Mouse (Mus musculus): ENCODE results near the gene C2. TPM values are rescaled to one million over a fixed set of nuclear protein-coding genes. Genes with fewer than 3 reads are reported as not detected.

The C2 gene
- polyA plus RNA-seq (2017; shearing (Covaris generic)) = not detected

DNA sequence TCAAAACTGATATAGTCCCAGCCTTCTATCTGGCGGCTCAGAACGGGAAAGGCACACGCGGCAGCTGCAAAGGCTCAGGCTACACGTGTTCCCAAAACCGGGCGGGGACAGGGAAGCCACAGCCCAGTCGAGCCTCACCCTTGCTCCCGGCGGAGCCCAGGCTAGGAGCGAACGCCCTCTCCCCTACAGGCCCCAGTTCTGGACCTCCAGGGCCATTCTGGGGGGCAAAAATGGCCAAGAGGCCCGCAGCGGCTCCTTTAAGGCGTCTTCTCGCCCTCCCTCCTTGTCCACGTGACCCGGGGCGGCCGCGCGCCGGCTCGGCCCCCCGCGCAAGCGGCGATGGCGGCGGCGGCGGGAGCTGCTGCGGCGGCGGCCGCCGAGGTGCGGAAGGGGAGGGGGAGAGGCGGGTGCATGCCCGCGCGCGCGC is at the start of gene C2, which contains the start of gene Ehmt2:
Gene C2 (minus strand): TSS at position 106 of the 427 bp plus-strand sequence.
Gene Ehmt2 (plus strand): TSS at position 310 of the 427 bp plus-strand sequence.

GRCm38 (mm10) chr17:34931061-34931734 is 33.1 kb upstream of the C2 start, which contains the start of gene Neu1:
Neu1 (plus strand) TSS chr17:34931253.

GRCm38 (mm10) chr17:34913930-34914665 is 16.0 kb upstream of the C2 start, which contains the start of gene Slc44a4:
Slc44a4 (plus strand) TSS chr17:34914466.

DNA sequence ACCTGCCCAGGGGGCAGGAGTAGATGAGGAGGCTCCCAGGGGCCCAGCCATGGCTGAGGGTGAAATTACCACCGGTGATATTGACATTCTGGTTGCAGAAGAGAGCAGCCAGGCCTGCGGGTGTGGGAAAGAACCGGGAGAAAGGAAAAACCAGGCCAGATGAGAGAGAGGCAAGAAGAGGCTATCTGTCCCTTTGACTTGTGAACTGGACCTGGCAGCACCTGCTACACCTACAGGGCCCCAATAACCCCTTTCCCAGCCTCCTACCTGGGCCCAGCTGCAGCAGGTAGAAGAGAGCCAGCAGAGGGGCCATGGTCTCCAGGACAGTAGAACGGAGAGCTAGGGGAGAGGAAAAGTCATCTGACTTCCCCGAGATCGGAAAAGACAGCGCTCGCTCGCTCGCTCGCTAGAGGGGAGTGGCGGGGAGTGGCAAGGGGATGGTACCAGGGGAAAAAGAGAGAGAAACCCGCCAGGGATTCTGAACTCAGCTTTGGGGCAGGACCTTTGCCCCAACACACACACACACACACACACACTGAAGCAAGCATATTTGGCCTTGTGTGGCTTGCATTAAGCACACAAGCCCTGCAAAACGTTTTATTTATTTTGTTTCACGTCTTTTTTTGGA is 16.3 kb downstream of the C2 start, which contains the start of gene Gm20547:
Gene Gm20547 (minus strand): TSS at position 360 of the 628 bp plus-strand sequence.

GRCm38 (mm10) chr17:34879336-34879879 is 18.7 kb downstream of the C2 start, which contains the start of gene Zbtb12:
Zbtb12 (plus strand) TSS chr17:34879483.

DNA sequence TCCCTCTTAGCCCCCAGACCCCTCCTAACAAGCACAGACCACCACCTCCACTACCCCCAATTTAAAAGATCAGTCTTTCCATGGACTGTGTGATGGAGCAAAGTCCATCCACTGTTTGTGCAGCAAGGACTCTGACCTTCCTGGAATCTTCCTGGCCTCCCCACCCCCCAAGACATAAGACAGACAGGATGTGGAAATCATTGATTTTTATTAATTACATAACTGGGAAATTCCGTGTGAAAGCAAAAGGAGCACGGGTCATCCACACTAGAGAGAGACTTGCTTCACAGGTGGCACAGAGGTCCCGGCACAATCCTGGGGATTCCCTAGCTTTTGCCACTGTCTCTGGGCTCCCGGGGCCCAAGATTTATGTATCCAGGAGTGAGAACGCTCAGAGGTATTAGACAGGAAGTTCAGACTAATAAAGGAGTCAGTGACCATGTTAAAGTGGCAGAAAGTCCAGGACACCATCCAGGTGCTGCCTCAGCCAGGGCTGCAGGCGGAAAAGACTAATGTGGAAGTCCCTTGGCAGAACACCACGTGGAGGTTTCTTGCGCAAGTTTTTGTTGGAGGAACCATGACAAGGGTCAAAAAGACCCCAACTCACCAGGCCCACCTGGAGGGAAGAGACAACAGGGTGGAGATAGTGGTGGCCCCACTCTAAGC is 35.5 kb downstream of the C2 start, which contains the start of gene Cfb:
Gene Cfb (minus strand): TSS at position 103 of the 666 bp plus-strand sequence.

DNA sequence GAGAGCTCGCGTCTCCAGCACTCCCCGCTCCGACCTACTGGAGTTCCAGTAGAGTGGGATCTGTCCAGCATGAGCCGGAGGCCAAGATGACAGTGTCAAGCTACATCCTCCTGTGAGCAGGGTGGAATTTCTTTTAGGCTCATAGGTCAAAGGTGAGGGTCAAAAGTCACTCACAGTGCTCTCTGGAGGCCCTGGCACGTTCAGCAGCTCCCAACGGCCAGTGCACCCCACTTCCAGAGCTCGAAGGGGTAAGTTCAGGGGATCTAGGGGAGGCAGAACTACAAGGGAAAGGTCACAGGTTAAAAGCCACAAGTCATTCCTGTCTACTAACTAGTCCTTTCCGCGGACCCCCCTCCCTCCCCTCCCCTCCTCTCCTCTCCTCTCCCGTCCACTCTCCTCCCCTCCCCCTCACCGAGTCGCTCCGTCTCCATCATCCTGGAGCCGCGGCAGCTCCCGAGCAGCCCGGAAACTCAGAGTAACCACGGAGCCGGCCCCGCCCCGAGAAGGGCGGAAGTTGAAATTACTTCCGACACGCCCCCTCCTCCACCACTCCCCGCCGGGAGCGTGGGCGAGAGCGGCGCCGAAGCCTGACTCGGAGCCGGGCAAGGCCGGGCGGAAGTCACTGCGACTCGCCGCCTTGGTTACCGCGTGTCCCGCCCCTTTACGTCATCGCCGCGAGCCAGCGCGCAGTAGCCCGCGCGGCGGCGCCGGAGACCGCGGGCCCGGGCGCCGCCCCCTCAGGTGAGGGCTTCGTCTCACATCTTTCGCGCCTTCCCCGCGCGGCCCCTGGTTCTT is 48.1 kb downstream of the C2 start, which contains the start of the genes Skiv2l and Nelfe:
Gene Skiv2l (minus strand): TSS at position 489 of the 795 bp plus-strand sequence.
Gene Nelfe (plus strand): TSS at position 670 of the 795 bp plus-strand sequence.

DNA sequence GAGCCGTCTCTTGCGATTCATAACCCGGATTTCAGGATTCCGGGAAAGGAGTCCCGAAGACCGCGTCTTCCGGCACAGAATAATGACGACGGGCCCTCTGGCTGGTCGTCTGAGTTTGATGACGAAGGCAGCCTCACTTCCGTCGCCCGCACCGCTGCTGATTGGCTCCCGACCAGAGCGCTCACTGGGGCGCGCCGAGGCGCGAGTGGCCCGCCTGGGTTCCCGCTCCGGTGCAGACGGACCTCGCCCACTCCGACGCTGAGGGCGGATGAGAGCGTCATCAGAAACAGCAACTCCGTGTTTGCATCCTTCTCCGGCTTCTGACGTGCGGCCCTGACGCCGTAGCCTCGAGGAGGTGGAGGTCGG is 61.2 kb downstream of the C2 start, which contains the start of the genes Stk19 and Dxo:
Gene Stk19 (minus strand): TSS at position 90 of the 366 bp plus-strand sequence.
Gene Dxo (plus strand): TSS at position 164 of the 366 bp plus-strand sequence.

Other genes starting within 250 kb of the C2 start
- gene Tnxb, start 227.7 kb downstream of the C2 start, polyA plus RNA-seq (2017; shearing (Covaris generic)) = not detected
- not detected for gene C4b, start 154.4 kb downstream of the C2 start, polyA plus RNA-seq (2017; shearing (Covaris generic))
- gene Cyp21a1, start 93.7 kb downstream of the C2 start, polyA plus RNA-seq (2017; shearing (Covaris generic)) = not detected
- 18.7 TPM for gene Stk19, start 61.3 kb downstream of the C2 start, polyA plus RNA-seq (2017; shearing (Covaris generic))
- gene Dxo, start 61.2 kb downstream of the C2 start, polyA plus RNA-seq (2017; shearing (Covaris generic)) = 89.1 TPM
- 137 TPM for gene Skiv2l, start 48.1 kb downstream of the C2 start, polyA plus RNA-seq (2017; shearing (Covaris generic))
- 27.2 TPM for gene Nelfe, start 47.9 kb downstream of the C2 start, polyA plus RNA-seq (2017; shearing (Covaris generic))
- not detected for gene Cfb, start 35.7 kb downstream of the C2 start, polyA plus RNA-seq (2017; shearing (Covaris generic))
- 0.32 TPM for gene Zbtb12, start 18.8 kb downstream of the C2 start, polyA plus RNA-seq (2017; shearing (Covaris generic))
- gene Gm20547, start 16.2 kb downstream of the C2 start, polyA plus RNA-seq (2017; shearing (Covaris generic)) = not detected
- 49.8 TPM for gene Ehmt2, start 204 bp upstream of the C2 start, polyA plus RNA-seq (2017; shearing (Covaris generic))
- gene Slc44a4, start 16.2 kb upstream of the C2 start, polyA plus RNA-seq (2017; shearing (Covaris generic)) = not detected
- 116 TPM for gene Neu1, start 33.0 kb upstream of the C2 start, polyA plus RNA-seq (2017; shearing (Covaris generic))
- gene Hspa1b, start 61.0 kb upstream of the C2 start, polyA plus RNA-seq (2017; shearing (Covaris generic)) = 785 TPM
- 42.4 TPM for gene Gm20481, start 71.6 kb upstream of the C2 start, polyA plus RNA-seq (2017; shearing (Covaris generic))
- gene Hspa1a, start 73.9 kb upstream of the C2 start, polyA plus RNA-seq (2017; shearing (Covaris generic)) = 403 TPM
- gene Hspa1l, start 74.4 kb upstream of the C2 start, polyA plus RNA-seq (2017; shearing (Covaris generic)) = 0.17 TPM
- gene Lsm2, start 83.6 kb upstream of the C2 start, polyA plus RNA-seq (2017; shearing (Covaris generic)) = 59.4 TPM
- 151 TPM for gene Vars, start 102.7 kb upstream of the C2 start, polyA plus RNA-seq (2017; shearing (Covaris generic))
- not detected for gene Vwa7, start 118.3 kb upstream of the C2 start, polyA plus RNA-seq (2017; shearing (Covaris generic))
- not detected for gene Sapcd1, start 129.8 kb upstream of the C2 start, polyA plus RNA-seq (2017; shearing (Covaris generic))
- gene Msh5, start 148.5 kb upstream of the C2 start, polyA plus RNA-seq (2017; shearing (Covaris generic)) = 4.4 TPM
- 228 TPM for gene Clic1, start 151.7 kb upstream of the C2 start, polyA plus RNA-seq (2017; shearing (Covaris generic))
- 0.95 TPM for gene Ddah2, start 160.8 kb upstream of the C2 start, polyA plus RNA-seq (2017; shearing (Covaris generic))
- gene Ly6g6c, start 167.1 kb upstream of the C2 start, polyA plus RNA-seq (2017; shearing (Covaris generic)) = not detected
- not detected for gene Mpig6b, start 167.9 kb upstream of the C2 start, polyA plus RNA-seq (2017; shearing (Covaris generic))
- gene Ly6g6e, start 178.6 kb upstream of the C2 start, polyA plus RNA-seq (2017; shearing (Covaris generic)) = not detected
- not detected for gene Ly6g6d, start 179.8 kb upstream of the C2 start, polyA plus RNA-seq (2017; shearing (Covaris generic))
- gene Ly6g6f, start 187.3 kb upstream of the C2 start, polyA plus RNA-seq (2017; shearing (Covaris generic)) = not detected
- gene Abhd16a, start 191.0 kb upstream of the C2 start, polyA plus RNA-seq (2017; shearing (Covaris generic)) = 90.2 TPM
- gene Ly6g5c, start 210.0 kb upstream of the C2 start, polyA plus RNA-seq (2017; shearing (Covaris generic)) = not detected
- 1.2 TPM for gene Ly6g5b, start 217.2 kb upstream of the C2 start, polyA plus RNA-seq (2017; shearing (Covaris generic))
- gene Gpank1, start 223.2 kb upstream of the C2 start, polyA plus RNA-seq (2017; shearing (Covaris generic)) = 64.4 TPM
- 190 TPM for gene Csnk2b, start 223.8 kb upstream of the C2 start, polyA plus RNA-seq (2017; shearing (Covaris generic))
- 0.75 TPM for gene D17H6S53E, start 228.1 kb upstream of the C2 start, polyA plus RNA-seq (2017; shearing (Covaris generic))
- gene Apom, start 233.8 kb upstream of the C2 start, polyA plus RNA-seq (2017; shearing (Covaris generic)) = not detected
- gene Bag6, start 236.9 kb upstream of the C2 start, polyA plus RNA-seq (2017; shearing (Covaris generic)) = 77.8 TPM